Mouse (Mus musculus) midbrain, embryonic 13.5 days (tissue): ENCODE data around the gene Fancc. TPM values are rescaled to one million over a fixed set of nuclear protein-coding genes. Genes with fewer than 3 reads are reported as not detected.

Experiments used
- microRNA counts: library from miRNA; unstranded; fragments of <30 nt; microRNA quantifications from one replicate; lab custom pipeline; 2016
- microRNA-seq: library from miRNA; unstranded; fragments of <30 nt; microRNA quantifications from one replicate; pipeline ENCODE4, GENCODE M21; 2016
- polyA plus RNA-seq: library from polyadenylated mRNA; unstranded; fragments of >200 nt; fragmentation: Nextera tagmentation; extraction: Ambion mirVana; gene quantifications from 2 replicates; pipeline ENCODE4 v1.2.1, GENCODE M21; 2015

Fancc gene
- polyA plus RNA-seq, 1 experiment from 2014 or later = 19.7 TPM

MicroRNAs encoded within 50 kb of the gene (microRNA counts, 519-probe panel; counts per million panel counts)
- microRNA mmu-miR-23b (lab: Ali Mortazavi, UCI) (4,303 counts per million, percentile 79 among the panel's probes with 10 or more counts), microRNA mmu-miR-24 (lab: Ali Mortazavi, UCI) (3,337 counts per million, percentile 67 among the panel's probes with 10 or more counts), microRNA mmu-miR-27b (lab: Ali Mortazavi, UCI) (2,141 counts per million, percentile 60 among the panel's probes with 10 or more counts)

Small RNAs within 50 kb of the gene (microRNA-seq; reads per million reads assigned to microRNA genes)
- gene Mir23b = 7,624 reads per million, percentile 94 among the genes with 10 or more reads in this experiment
- gene Mir24-1 = not detected
- 641 reads per million, percentile 75 among the genes with 10 or more reads in this experiment for gene Mir27b
- not detected for gene Mir3074-1

Other genes starting within 250 kb of the Fancc start
- 16.0 and 17.8 TPM in 2 replicates for gene Ptch1, start 76.3 kb upstream of the Fancc start, polyA plus RNA-seq